Mouse (Mus musculus) limb, embryonic 11.5 days (tissue): ENCODE results near the gene Ankrd55. TPM values are rescaled to one million over a fixed set of nuclear protein-coding genes. Genes with fewer than 3 reads are reported as not detected.
"Not testable (repeated sequence)": the region's sequence is repeated elsewhere in the genome, so short reads cannot be mapped to it uniquely, and the experiment has no call there.

Experiments
- ATAC-seq: fragments of 200-750 bp; cut with Nextera tagmentation; 2 replicates; pipeline ENCODE4 v1.8.0; 2017; ENCODE audit warnings: low read depth; ENCODE audit not compliant: insufficient number of reproducible peaks, low FRiP score, low TSS enrichment
- DNase-seq: peaks from one replicate; pipeline ENCODE4 v3.0.0-alpha.2; 2015; ENCODE audit warnings: low spot score
- H3K27ac ChIP-seq: fragments of 300-500 bp; sonication (generic); replicated peaks from 2 replicates; pipeline ENCODE4 v1.5.1; 2014; ENCODE audit warnings: low read depth, mild to moderate bottlenecking, low read length
- H3K27me3 ChIP-seq: fragments of 300-500 bp; sonication (generic); 2 replicates; pipeline ENCODE4 v1.6.1; 2014; ENCODE audit warnings: mild to moderate bottlenecking, low read length, mixed read lengths; ENCODE audit not compliant: control insufficient read depth, insufficient read depth
- H3K36me3 ChIP-seq: fragments of 300-500 bp; sonication (generic); 2 replicates; pipeline ENCODE4 v1.6.1; 2014; ENCODE audit warnings: mild to moderate bottlenecking, low read length, moderate library complexity, mixed read lengths; ENCODE audit not compliant: control insufficient read depth, insufficient read depth
- H3K4me1 ChIP-seq: fragments of 300-500 bp; sonication (generic); 2 replicates; pipeline ENCODE4 v1.6.1; 2014; ENCODE audit warnings: low read length, mixed read lengths; ENCODE audit not compliant: control insufficient read depth, insufficient read depth
- H3K4me2 ChIP-seq: fragments of 300-500 bp; sonication (generic); 2 replicates; pipeline ENCODE4 v1.6.1; 2014; ENCODE audit warnings: low read depth, mild to moderate bottlenecking, moderate library complexity; ENCODE audit not compliant: severe bottlenecking
- H3K4me3 ChIP-seq: fragments of 300-500 bp; sonication (generic); 2 replicates; pipeline ENCODE4 v1.5.1; 2014; ENCODE audit warnings: low read depth, low read length
- H3K9ac ChIP-seq: fragments of 300-500 bp; sonication (generic); 2 replicates; pipeline ENCODE4 v1.6.1; 2014; ENCODE audit warnings: mild to moderate bottlenecking, low read length
- H3K9me3 ChIP-seq: fragments of 300-500 bp; sonication (generic); 2 replicates; pipeline ENCODE4 v1.6.1; 2016; ENCODE audit warnings: low read length; ENCODE audit not compliant: control insufficient read depth
- WGBS: fragments of 180-500 bp; shearing (Covaris S2); extraction: QIAGEN DNeasy Blood & Tissue Kit; methylation state at CpG from one replicate; pipeline ENCODE4 v1.1.7; 2014; 5-methylcytosine and 5-hydroxymethylcytosine counted together
- polyA plus RNA-seq: library from polyadenylated mRNA; unstranded; fragments of >200 nt; fragmentation: Nextera tagmentation; extraction: Ambion mirVana; gene quantifications from 2 replicates; pipeline ENCODE4 v1.2.1, GENCODE M21; 2014

Ankrd55 gene
- polyA plus RNA-seq, 1 experiment from 2014 or later, result 0.20 TPM

- Histone ChIP-seq H3K4me2 (no peak overlapping the region), H3K4me1 (no peaks in the 10 kb centered on the region), H3K27me3 (no peaks in the 10 kb centered on the region), H3K9ac (no peak overlapping the region), H3K4me3 (no peak overlapping the region), H3K36me3 (no peaks in the 10 kb centered on the region), H3K27ac (no peak overlapping the region), H3K9me3 (no peaks in the 10 kb centered on the region)
- ATAC-seq, result no peak
- peak; percentile 62 for DNase-seq
- 17% methylated on average over 1 of the region's 1 CpGs for WGBS
Observed at GRCm38 (mm10) chr13:112308672-112309071, 20.4 kb downstream of the Ankrd55 start.

- not testable (repeated sequence) for H3K27ac ChIP-seq, H3K4me2 ChIP-seq, H3K4me3 ChIP-seq, H3K36me3 ChIP-seq, H3K9me3 ChIP-seq, H3K27me3 ChIP-seq, H3K9ac ChIP-seq, DNase-seq, ATAC-seq, H3K4me1 ChIP-seq
- 80% methylated on average over 3 of the region's 3 CpGs for WGBS
Observed at GRCm38 (mm10) chr13:112311611-112312010, 23.4 kb downstream of the Ankrd55 start.

GRCm38 (mm10) chr13:112315442-112315841 is 27.2 kb downstream of the Ankrd55 start:
- H3K9me3 ChIP-seq, result no peaks in the 10 kb centered on the region

GRCm38 (mm10) chr13:112316622-112317482 is 28.6 kb downstream of the Ankrd55 start:
- H3K27me3 ChIP-seq, result no peaks in the 10 kb centered on the region
- H3K27ac ChIP-seq, result no peak overlapping the region
- 82% methylated on average over 11 of the region's 11 CpGs for WGBS
- no peak overlapping the region for H3K4me2 ChIP-seq
- ATAC-seq (no peak), DNase-seq (no peak)
- H3K4me3 ChIP-seq, result no peak overlapping the region
- H3K9ac ChIP-seq, result no peak overlapping the region
- no peaks in the 10 kb centered on the region for H3K4me1 ChIP-seq
- no peaks in the 10 kb centered on the region for H3K9me3 ChIP-seq
- H3K36me3 ChIP-seq, result no peaks in the 10 kb centered on the region

More at GRCm38 (mm10) chr13:112315442-112315841, 27.2 kb downstream of the Ankrd55 start:
- H3K27ac ChIP-seq, result no peak overlapping the region
- WGBS, result 43% methylated on average over 3 of the region's 3 CpGs
- H3K27me3 ChIP-seq, result no peaks in the 10 kb centered on the region
- no peak overlapping the region for H3K9ac ChIP-seq
- H3K4me3 ChIP-seq, result no peak overlapping the region
- H3K36me3 ChIP-seq, result no peaks in the 10 kb centered on the region
- H3K4me2 ChIP-seq, result no peak overlapping the region
- ATAC-seq, result no peak
- no peaks in the 10 kb centered on the region for H3K4me1 ChIP-seq
- no peak for DNase-seq

GRCm38 (mm10) chr13:112318124-112318523 is 29.9 kb downstream of the Ankrd55 start:
- no peak for DNase-seq
- 88% methylated on average over 8 of the region's 8 CpGs for WGBS

GRCm38 (mm10) chr13:112323591-112324266 is 35.5 kb downstream of the Ankrd55 start:
- Histone ChIP-seq H3K4me1 (0 out of 2 replicates have a peak, but pooled peaks cover 3% of the 10 kb centered on the region), H3K4me2 (no peak overlapping the region), H3K9ac (no peak overlapping the region), H3K36me3 (no peaks in the 10 kb centered on the region), H3K27me3 (no peaks in the 10 kb centered on the region), H3K4me3 (no peak overlapping the region), H3K27ac (no peak overlapping the region), H3K9me3 (no peaks in the 10 kb centered on the region)
- DNase-seq (no peak), ATAC-seq (no peak)
- 42% methylated on average over 12 of the region's 12 CpGs for WGBS

More at GRCm38 (mm10) chr13:112318124-112318523, 29.9 kb downstream of the Ankrd55 start:
- Histone ChIP-seq H3K4me1 (no peaks in the 10 kb centered on the region), H3K4me2 (no peak overlapping the region), H3K27ac (no peak overlapping the region), H3K9ac (no peak overlapping the region), H3K9me3 (no peaks in the 10 kb centered on the region), H3K36me3 (no peaks in the 10 kb centered on the region), H3K4me3 (no peak overlapping the region), H3K27me3 (no peaks in the 10 kb centered on the region)
- no peak for ATAC-seq

- Histone ChIP-seq H3K9ac (no peak overlapping the region), H3K9me3 (no peaks in the 10 kb centered on the region), H3K27me3 (no peaks in the 10 kb centered on the region), H3K4me3 (no peak overlapping the region), H3K27ac (no peak overlapping the region), H3K36me3 (no peaks in the 10 kb centered on the region), H3K4me2 (no peak overlapping the region), H3K4me1 (0 out of 2 replicates have a peak, but pooled peaks cover 3% of the 10 kb centered on the region)
- WGBS, result 95% methylated on average over 2 of the region's 2 CpGs
- DNase-seq, result no peak
- no peak for ATAC-seq
Observed at GRCm38 (mm10) chr13:112325126-112325525, 36.9 kb downstream of the Ankrd55 start.

GRCm38 (mm10) chr13:112326403-112326802 is 38.2 kb downstream of the Ankrd55 start:
- H3K27ac ChIP-seq, result no peak overlapping the region
- no peak overlapping the region for H3K4me2 ChIP-seq
- ATAC-seq, result no peak
- no peaks in the 10 kb centered on the region for H3K27me3 ChIP-seq
- no peak for DNase-seq
- H3K4me3 ChIP-seq, result no peak overlapping the region
- no peaks in the 10 kb centered on the region for H3K9me3 ChIP-seq
- H3K36me3 ChIP-seq, result no peaks in the 10 kb centered on the region
- no peak overlapping the region for H3K9ac ChIP-seq
- WGBS, result 82% methylated on average over 7 of the region's 7 CpGs
- H3K4me1 ChIP-seq, result peaks cover 6% of the 10 kb centered on the region; the same call in 1 of the 2 replicates
